Mouse (Mus musculus): Measurements from ENCODE around the gene Dab2ip. TPM values are rescaled to one million over a fixed set of nuclear protein-coding genes. Genes with fewer than 3 reads are reported as not detected.

Dab2ip gene
- polyA plus RNA-seq, 1 experiment from 2014 or later = 48.1 TPM

DNA sequence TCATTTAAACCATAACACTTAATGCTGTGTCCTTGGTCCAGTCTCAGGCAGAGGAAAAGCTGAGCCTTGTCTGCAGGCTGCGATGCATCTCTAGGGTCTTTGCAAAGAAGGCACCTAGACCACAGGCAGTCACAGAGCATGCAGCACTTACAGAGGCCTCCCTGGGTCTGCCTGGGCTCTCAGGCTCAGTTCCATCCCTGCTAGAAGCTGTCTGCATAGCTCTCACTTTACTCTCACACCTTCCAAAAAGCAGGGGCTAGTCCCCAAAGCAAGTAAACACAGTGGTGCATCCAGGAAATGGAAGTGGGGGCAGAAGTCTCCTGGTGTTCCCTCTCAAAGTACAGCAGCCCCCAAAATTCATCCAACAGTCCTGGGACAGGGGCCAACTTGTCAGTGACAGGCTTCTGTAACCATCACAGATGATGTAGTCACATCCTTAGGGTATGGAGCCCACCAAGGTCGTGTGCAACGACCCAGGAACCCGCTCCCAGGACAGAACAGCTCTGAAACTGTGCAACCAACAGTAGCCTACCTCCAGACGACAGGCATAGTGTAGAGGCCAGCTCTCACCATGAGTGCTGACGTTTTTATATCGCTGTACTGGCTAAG, 192.6 kb downstream of the Dab2ip start:
- WGBS = 63% methylated on average over 7 of the region's 7 CpGs
- TF ChIP-seq EP300 (optimal IDR thresholded peaks at IDR 0.05) (no peak), CTCF (IDR thresholded peaks at IDR 0.05; ENCODE audit: low read depth) (no peak)
- Histone ChIP-seq H3K27me3 (ENCODE audit: control insufficient read depth, insufficient read depth, low read length) (no peaks in the 10 kb centered on the region), H3K4me2 (replicated peaks; ENCODE audit: low read depth) (no peak overlapping the region), H3K27ac (replicated peaks) (no peak overlapping the region), H3K4me3 (ENCODE audit: low read depth, low read length) (no peak overlapping the region), H3K36me3 (ENCODE audit: control insufficient read depth, insufficient read depth, low read length) (no peaks in the 10 kb centered on the region), H3K9me3 (ENCODE audit: control insufficient read depth, low read length) (no peaks in the 10 kb centered on the region), H3K4me1 (replicated peaks; ENCODE audit: control insufficient read depth, insufficient read depth) (no peaks in the 10 kb centered on the region), H3K9ac (ENCODE audit: low read length) (no peak overlapping the region)
- ATAC-seq (ENCODE audit: low FRiP score, low TSS enrichment) (no peak), DNase-seq (ENCODE audit: low spot score) (no peak)

DNA sequence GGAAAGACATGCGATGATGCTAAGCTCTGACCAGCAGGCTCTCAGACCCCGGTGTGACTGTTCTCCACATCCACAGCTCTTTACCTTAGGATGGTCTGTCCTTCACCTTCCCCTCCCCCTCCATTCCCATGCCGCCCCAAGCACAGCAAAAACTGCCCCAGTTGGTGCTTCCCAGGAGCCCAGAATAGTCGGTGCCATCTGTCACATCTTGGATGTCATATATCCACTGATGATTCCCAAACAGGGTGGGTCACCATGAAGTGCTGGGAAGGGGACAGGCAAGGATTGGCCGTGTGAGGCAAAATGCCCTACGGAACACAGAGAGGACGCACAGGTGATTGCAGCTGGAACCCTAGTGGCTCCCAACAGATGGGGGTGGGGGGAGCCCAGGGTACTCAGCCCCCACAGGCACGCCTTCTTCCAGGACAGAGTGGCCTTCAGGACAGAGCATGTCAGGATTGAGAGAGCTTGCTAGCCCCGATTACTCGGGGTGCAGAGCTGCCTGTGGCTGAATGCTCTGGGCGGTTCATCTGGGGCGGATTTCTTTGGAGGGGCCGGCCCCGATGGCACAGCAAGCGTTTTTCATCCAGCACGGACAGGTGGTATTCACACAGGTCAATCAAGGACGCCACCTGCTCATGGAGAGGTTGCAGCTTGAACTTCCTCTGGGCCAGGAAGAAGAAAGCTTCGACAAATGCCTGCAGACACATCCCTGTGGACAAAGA, 193.9 kb downstream of the Dab2ip start:
- ATAC-seq (ENCODE audit: low FRiP score, low TSS enrichment) = no peak
- H3K4me3 ChIP-seq (ENCODE audit: low read depth, low read length) = no peak overlapping the region
- WGBS = 71% methylated on average over 18 of the region's 18 CpGs
- H3K9ac ChIP-seq (ENCODE audit: low read length) = no peak overlapping the region
- no peaks in the 10 kb centered on the region for H3K36me3 ChIP-seq (ENCODE audit: control insufficient read depth, insufficient read depth, low read length)
- TF ChIP-seq EP300 (optimal IDR thresholded peaks at IDR 0.05) (no peak), CTCF (IDR thresholded peaks at IDR 0.05; ENCODE audit: low read depth) (no peak)
- H3K4me1 ChIP-seq (replicated peaks; ENCODE audit: control insufficient read depth, insufficient read depth) = no peaks in the 10 kb centered on the region
- DNase-seq (ENCODE audit: low spot score) = no peak
- H3K9me3 ChIP-seq (ENCODE audit: control insufficient read depth, low read length) = no peaks in the 10 kb centered on the region
- H3K27ac ChIP-seq (replicated peaks) = no peak overlapping the region
- H3K4me2 ChIP-seq (replicated peaks; ENCODE audit: low read depth) = no peak overlapping the region
- H3K27me3 ChIP-seq (ENCODE audit: control insufficient read depth, insufficient read depth, low read length) = no peaks in the 10 kb centered on the region

- Histone ChIP-seq H3K4me1 (replicated peaks; ENCODE audit: control insufficient read depth, insufficient read depth) (no peaks in the 10 kb centered on the region), H3K9me3 (ENCODE audit: control insufficient read depth, low read length) (no peaks in the 10 kb centered on the region), H3K4me3 (ENCODE audit: low read depth, low read length) (no peak overlapping the region), H3K27ac (replicated peaks) (no peak overlapping the region), H3K4me2 (replicated peaks; ENCODE audit: low read depth) (no peak overlapping the region), H3K27me3 (ENCODE audit: control insufficient read depth, insufficient read depth, low read length) (no peaks in the 10 kb centered on the region), H3K9ac (ENCODE audit: low read length) (no peak overlapping the region), H3K36me3 (ENCODE audit: control insufficient read depth, insufficient read depth, low read length) (no peaks in the 10 kb centered on the region)
- DNase-seq (ENCODE audit: low spot score) = no peak
- ATAC-seq (ENCODE audit: low FRiP score, low TSS enrichment) = no peak
- TF ChIP-seq EP300 (optimal IDR thresholded peaks at IDR 0.05) (no peak), CTCF (IDR thresholded peaks at IDR 0.05; ENCODE audit: low read depth) (no peak)
- WGBS = 63% methylated on average over 7 of the region's 7 CpGs
Measured at GRCm38 (mm10) chr2:35756467-35756866, 198.4 kb downstream of the Dab2ip start.

DNA sequence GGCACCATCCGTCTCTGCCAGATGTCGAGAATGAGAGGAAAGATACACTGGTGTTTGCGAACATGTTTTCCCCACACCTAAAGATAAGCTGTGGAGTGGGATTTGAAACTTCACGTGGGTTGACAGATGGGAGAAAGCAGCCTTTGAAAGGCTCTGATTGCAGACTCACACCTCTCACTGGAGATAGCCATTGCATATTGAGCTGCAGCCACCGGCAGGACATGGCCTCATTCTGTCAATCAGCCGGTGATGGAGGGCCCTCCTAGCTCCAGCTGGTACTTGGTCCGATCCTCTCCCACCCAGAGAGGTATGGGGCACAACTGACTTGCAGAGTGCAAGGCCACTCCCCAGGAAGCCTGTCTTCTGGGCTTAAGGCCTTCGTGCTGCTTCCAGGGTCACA, 202.3 kb downstream of the Dab2ip start:
- Histone ChIP-seq H3K27me3 (ENCODE audit: control insufficient read depth, insufficient read depth, low read length) (no peaks in the 10 kb centered on the region), H3K4me3 (ENCODE audit: low read depth, low read length) (no peak overlapping the region), H3K27ac (replicated peaks) (no peak overlapping the region), H3K4me1 (replicated peaks; ENCODE audit: control insufficient read depth, insufficient read depth) (no peaks in the 10 kb centered on the region), H3K36me3 (ENCODE audit: control insufficient read depth, insufficient read depth, low read length) (no peaks in the 10 kb centered on the region), H3K9me3 (ENCODE audit: control insufficient read depth, low read length) (no peaks in the 10 kb centered on the region), H3K4me2 (replicated peaks; ENCODE audit: low read depth) (no peak overlapping the region), H3K9ac (ENCODE audit: low read length) (no peak overlapping the region)
- TF ChIP-seq CTCF (IDR thresholded peaks at IDR 0.05; ENCODE audit: low read depth) (no peak), EP300 (optimal IDR thresholded peaks at IDR 0.05) (no peak)
- WGBS = 49% methylated on average over 8 of the region's 8 CpGs
- DNase-seq (ENCODE audit: low spot score) (no peak), ATAC-seq (ENCODE audit: low FRiP score, low TSS enrichment) (no peak)

- Histone ChIP-seq H3K4me3 (ENCODE audit: low read depth, low read length) (no peak overlapping the region), H3K36me3 (ENCODE audit: control insufficient read depth, insufficient read depth, low read length) (no peaks in the 10 kb centered on the region), H3K9me3 (ENCODE audit: control insufficient read depth, low read length) (no peaks in the 10 kb centered on the region), H3K27me3 (ENCODE audit: control insufficient read depth, insufficient read depth, low read length) (no peaks in the 10 kb centered on the region), H3K4me1 (replicated peaks; ENCODE audit: control insufficient read depth, insufficient read depth) (no peaks in the 10 kb centered on the region), H3K9ac (ENCODE audit: low read length) (no peak overlapping the region), H3K27ac (replicated peaks) (no peak overlapping the region), H3K4me2 (replicated peaks; ENCODE audit: low read depth) (no peak overlapping the region)
- no peak for DNase-seq (ENCODE audit: low spot score)
- TF ChIP-seq EP300 (optimal IDR thresholded peaks at IDR 0.05) (no peak), CTCF (IDR thresholded peaks at IDR 0.05; ENCODE audit: low read depth) (no peak)
- ATAC-seq (ENCODE audit: low FRiP score, low TSS enrichment) = no peak
Measured at GRCm38 (mm10) chr2:35760867-35761266, 202.8 kb downstream of the Dab2ip start.

- H3K27ac ChIP-seq (replicated peaks) = no peak overlapping the region
- no peaks in the 10 kb centered on the region for H3K27me3 ChIP-seq (ENCODE audit: control insufficient read depth, insufficient read depth, low read length)
- TF ChIP-seq CTCF (IDR thresholded peaks at IDR 0.05; ENCODE audit: low read depth) (peak; percentile 47), EP300 (optimal IDR thresholded peaks at IDR 0.05) (no peak)
- no peaks in the 10 kb centered on the region for H3K36me3 ChIP-seq (ENCODE audit: control insufficient read depth, insufficient read depth, low read length)
- no peak overlapping the region for H3K9ac ChIP-seq (ENCODE audit: low read length)
- DNase-seq (ENCODE audit: low spot score) (no peak), ATAC-seq (ENCODE audit: low FRiP score, low TSS enrichment) (no peak)
- WGBS = 87% methylated on average over 5 of the region's 5 CpGs
- no peaks in the 10 kb centered on the region for H3K4me1 ChIP-seq (replicated peaks; ENCODE audit: control insufficient read depth, insufficient read depth)
- H3K4me2 ChIP-seq (replicated peaks; ENCODE audit: low read depth) = no peak overlapping the region
- no peaks in the 10 kb centered on the region for H3K9me3 ChIP-seq (ENCODE audit: control insufficient read depth, low read length)
- H3K4me3 ChIP-seq (ENCODE audit: low read depth, low read length) = no peak overlapping the region
Measured at GRCm38 (mm10) chr2:35761458-35761857, 203.4 kb downstream of the Dab2ip start.
